Mouse (Mus musculus): ENCODE measurements at regions not wholly inside any gene's neighbourhood (a gene's known extent, or its start where the extent isn't known, plus 50 kb on each side); places are given as distances from the start of the nearest gene placed in this dataset.

DNA sequence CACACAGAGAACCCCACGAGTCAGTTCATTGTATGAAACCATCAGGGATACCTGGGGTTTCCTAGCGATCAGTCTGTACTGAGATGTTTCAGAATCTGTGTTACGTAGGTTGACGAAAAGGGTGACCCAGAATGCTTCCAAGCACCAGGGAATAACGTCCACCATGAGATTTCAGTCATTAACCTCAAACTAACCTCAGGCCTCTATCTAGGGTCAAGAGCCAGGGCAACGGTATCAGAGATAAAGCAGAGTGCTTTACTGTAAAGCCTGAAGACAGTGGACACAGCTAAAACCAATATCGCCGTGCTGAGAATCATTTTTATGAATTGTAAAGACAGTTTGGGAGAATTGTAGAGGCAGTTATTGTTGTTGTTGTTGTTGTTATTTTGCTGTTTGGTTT lies 52.9 kb upstream of the Errfi1 start:
- DNase-seq (ENCODE audit: low read depth, low spot score): no peak

DNA sequence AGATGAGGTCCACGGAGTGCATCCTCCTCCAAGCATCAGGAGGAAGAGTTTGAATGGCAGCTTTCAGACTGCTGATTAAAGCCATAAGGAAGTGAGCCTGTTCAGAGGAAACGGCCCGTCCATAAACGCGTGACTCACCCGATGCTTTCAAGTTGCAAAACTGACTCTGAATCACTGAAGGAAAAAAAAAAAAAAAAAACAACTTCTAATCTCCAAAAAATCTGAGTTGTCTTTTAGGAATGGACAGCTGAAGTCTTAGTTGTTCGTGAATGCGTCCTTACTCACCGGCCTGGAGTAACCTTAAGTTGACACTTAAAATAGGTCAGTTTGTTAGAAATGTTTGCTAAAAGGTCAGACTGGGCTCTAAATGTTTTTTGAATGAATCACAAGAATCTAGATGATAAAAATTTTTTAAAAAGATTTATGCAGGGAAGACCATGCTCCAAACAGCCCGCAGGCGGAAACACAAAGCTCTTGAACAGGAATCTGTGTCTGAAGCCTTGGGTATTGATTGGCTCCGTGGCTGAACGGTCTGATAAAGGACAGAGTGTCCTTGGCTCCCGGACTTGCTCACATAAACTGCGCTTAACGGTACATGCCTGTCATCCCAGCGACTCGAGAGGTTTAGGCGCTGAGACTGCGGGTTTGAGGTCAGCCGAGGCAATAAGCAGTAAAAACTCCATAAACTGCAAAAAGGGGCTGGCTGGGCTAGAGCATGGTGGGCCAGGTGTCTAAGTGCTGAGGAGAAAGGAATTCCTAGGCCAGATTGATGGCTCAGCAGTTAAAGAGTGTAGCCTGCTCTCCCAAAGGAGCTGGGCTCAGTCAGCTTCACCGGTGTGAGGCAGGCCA lies 53.9 kb upstream of the Errfi1 start:
- peak; percentile 32 for DNase-seq (ENCODE audit: low read depth, low spot score)

DNA sequence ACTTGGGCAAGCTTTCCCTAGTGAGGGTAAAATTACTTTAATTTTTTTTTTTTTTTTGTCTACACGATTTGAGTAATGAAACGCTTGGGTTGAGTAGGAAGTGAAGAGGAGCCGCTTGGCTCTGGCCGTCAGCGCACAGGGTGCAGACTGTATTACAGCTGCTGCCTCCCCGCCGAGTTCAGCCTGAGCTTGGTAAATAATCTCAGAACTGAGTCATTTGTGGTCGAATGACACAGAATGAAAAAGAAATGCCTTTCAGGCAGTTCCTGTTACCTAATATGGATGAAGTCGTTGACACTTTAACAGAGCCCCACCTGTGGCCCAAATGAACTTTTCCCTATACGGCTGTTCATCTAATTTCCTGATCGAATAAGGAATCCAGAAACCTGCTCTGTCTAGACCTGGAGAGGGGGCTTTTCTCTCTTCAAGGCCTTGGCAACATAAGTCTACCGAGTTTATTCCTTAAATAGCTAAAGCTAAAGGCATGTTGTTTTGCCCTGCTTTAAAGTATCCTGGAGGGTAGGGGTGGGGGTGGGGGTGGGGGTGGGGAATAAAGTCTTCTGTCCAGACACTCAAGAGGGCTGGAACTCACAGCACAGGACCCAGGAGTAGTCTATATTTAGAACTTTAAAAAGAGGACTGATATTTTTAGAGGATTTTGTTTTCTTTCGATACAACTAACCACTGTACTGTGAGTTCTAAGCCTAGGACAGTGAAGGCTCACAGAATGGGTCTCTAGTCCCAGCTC lies 54.8 kb upstream of the Errfi1 start:
- no peak for DNase-seq (ENCODE audit: low read depth, low spot score)

DNA sequence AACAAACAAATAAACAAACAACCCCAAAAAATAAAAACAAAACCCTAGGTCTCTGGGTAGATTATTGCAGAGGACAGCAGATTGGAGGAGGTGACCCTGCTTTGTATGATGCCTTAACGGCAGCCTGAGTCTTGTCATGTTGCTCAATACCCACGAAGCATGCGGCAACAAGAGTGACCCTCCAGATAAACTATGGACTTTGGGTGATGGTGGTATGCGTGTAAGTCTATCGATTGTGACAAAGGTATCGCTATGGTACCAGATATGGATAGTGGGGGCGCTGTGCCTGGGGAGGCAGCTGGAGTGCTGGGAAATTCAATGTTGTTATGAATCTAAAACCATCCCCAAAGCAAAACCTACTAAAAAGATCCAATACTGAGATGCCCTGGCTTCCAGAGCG lies 55.4 kb upstream of the Errfi1 start:
- no peak for DNase-seq (ENCODE audit: low read depth, low spot score)

DNA sequence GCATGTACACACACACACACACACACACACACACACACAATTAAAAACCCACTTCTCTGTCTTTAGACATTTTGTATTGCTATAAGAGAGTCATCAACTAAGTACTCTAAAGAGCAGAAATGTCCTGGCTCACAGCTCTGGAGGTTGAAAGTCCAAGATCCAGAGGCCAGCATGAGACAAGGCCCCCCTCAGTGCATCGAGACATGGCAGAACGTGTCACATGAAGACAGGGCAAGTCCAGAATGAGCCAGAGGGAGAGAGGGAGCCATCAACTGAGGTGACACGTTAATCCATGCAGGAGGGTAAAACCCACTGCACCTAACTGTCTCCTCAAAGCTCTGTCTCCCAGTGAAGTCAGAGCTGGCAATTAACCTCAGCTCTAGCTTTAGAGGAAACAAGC lies 56.7 kb upstream of the Errfi1 start:
- DNase-seq (ENCODE audit: low read depth, low spot score): no peak

DNA sequence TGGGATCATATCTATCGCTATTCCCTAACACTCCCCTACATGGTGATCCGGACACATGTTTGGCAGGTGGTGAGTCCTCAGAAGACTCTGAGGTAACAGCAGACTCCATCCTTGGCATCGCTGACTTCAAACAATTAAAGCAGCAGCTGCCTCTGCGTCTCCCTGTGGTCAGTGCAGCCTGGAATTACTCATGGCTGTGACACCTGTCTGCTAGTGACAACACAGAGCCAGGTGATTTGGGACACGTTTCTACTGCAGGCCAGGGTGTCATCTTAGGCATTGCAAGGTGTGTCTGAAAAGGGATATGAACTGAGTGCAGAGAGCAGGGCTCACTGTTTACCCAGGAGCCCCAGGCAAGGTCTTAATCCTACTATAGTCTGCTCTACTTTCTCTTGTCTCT lies 58.8 kb upstream of the Errfi1 start:
- no peak for DNase-seq (ENCODE audit: low read depth, low spot score)

DNA sequence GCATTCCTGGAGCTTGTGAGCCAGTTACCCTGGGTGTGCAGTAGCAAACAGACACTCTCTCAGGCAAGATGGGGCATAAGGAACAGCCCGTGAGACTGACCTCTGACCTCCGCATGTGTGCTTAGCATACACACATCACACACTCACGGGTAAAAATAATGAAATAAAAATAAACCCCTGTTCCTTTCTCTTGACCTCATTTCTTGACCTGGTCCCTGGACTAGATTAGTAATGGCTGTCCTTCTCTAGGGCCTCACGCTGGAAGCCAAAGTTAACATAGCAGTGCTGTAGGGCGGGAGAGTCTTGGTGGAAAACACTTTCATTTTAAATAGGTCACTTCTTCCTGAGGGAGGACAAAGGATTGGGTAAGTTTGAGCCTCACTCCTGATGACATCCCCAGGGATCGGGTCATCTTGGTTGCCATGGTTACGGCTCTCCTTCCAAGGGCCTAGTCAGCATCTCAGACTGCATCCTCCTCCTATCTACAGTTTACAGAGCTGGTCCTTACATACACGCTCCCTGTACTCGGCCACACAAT lies 59.4 kb upstream of the Errfi1 start:
- no peak for DNase-seq (ENCODE audit: low read depth, low spot score)

DNA sequence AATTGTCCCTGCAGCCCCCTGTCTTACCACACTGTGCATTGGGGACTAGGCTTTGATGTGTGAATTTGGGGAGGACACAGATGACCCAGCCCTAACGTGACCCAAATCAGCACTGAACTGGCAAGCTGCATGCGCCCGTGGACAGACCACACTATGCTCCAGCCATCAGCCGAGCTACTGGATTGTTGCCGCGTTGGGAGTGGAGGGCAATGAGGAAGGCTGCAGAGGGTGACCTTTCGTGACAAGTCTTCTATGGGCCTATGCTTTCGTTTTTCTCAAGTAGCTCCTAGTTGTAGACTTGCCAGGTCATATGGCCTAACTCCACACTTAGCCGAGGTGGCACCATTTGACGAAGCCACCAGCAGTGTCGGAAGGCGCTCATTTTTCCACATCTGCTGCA lies 60.6 kb upstream of the Errfi1 start:
- no peak for DNase-seq (ENCODE audit: low read depth, low spot score)

DNA sequence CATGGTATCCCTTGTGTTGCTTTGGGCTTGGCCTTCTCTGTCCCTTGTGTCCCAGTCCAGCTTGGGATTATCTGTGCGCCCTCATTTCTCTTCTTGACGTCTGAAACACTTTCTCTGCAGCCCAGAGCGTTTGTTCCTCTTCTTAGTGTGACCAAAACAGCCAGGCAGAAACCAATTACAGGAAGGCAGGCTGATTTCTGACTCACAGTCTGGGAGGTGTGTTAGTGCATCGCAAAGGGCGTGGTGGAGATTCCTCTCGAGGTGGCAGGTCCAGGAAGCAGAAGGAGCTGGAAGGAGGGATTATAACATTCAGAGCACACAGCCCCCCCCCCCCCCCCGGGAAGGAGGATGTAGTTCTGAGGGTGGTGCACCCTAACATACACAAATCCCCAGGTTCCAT lies 64.6 kb upstream of the Errfi1 start:
- DNase-seq (ENCODE audit: low read depth, low spot score): no peak

DNA sequence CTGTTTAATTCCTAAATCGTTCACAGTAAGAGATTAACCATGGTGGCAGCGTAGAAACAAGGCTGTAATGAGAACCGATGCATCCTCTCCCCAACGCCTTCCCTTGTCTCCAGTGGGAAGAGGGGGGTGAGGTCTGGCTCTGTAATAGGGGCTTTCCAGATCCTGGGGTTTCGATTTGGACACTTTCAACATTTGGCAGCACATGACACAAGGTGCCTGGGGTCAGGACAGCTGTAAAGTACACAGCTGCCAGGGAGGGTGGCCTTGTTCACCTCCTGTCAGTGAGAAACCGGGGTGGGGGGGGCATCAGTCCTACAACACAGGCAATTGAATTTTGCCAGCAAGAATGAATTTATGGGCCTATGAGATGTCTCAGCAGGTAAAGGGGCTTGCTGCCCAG lies 66.6 kb upstream of the Errfi1 start:
- DNase-seq (ENCODE audit: low read depth, low spot score): no peak

DNA sequence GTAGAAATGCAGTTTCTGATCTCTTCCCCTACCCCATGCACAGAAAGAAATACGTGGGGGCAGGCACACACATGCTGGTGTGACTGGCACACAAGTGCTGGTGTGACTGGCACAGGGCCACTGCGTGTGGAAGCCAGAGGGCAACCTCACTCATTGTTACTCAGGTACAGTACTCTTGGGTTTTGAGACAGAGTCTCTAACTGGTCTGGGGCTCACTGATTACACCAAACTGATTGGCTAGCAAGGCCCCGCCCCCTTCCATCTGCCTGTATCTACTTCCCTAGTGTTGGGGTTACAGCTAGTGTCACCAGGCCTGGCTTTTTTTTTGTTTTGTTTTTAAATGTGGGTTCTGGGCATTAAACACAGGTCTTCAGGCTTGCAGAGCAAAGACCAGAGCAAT lies 67.1 kb upstream of the Errfi1 start:
- DNase-seq (ENCODE audit: low read depth, low spot score): no peak

DNA sequence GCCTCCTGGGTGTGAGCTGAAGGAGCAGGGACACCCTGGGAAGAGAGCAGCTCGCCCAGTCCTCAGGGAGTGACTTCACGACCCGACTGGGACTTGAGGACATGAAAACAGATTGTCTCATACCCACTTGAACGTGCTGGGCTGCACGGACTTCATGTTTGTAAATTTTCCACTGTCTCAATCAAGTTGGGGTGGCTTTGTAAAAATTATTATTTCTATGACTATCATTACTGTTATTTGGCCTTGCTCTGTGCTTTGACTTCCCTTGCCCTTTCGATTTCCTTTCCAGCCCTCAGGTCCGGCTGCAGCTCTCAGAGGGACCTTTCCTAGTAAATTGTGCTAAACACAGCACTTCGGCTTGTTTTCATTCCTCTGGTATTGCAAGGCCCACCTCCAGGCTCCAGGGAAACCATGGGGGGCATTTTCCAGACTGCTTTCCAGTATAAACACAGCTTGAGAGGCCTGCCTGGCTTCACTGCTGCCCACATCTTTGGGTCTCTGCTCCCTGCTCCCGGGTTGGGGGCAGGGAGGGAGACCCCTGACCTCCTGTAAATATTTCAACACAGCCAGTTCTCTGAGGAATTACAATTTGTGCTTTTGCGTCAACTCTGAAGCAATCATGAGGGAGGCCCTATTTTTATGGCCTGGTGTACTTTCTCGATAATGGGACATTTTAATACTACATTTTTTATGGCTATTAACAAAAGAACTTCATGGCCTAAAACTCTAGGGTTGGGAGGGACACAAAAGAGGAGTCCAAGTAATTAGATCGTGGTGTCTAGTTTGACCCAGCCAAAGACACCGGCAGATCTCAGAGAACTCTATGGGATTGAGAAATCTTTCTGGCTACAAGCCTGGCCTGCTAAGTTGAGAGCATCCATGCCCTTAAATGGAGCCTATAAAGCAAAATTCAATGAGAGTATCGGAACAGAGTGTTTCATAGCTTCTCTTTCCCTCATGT lies 68.9 kb upstream of the Errfi1 start:
- no peak for DNase-seq (ENCODE audit: low read depth, low spot score)

DNA sequence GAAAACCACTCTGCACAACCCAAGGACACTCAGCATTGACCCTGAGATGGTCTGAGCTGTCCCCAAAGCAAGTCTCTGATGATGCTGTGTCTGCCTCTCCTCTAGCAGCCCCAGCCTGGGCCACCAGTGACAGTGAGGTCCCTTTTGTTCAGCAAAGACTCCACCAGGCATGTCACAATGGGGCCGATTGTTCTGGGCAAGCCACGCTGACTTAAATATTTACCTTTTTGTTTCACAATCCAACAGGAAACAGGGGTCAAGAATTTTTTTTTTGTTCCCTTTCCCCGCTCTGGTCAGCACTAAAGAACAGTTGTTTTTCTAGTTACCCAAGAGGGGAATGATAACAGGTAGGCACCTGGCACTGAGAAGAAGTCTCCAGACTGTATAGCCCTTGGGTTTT lies 72.4 kb upstream of the Errfi1 start:
- no peak for DNase-seq (ENCODE audit: low read depth, low spot score)

DNA sequence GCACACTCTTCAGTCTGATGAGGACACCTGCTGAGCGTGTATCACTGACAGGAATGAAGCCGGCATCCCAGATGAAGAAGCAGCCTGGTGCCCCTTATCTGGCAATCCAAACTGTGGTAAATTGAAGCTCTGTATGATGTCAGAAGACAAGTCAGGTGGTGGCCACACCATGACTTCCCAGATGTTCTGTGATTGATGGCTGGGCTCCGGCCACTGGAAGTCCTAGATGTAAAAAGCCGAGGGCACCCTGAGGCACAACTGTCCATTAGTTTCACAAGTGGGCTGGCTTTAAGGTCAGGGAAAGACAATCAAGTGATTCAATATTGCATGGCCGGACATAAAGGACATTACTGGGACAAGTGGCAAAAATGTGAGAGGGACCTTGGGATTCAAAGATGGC lies 74.4 kb upstream of the Errfi1 start:
- DNase-seq (ENCODE audit: low read depth, low spot score): no peak

DNA sequence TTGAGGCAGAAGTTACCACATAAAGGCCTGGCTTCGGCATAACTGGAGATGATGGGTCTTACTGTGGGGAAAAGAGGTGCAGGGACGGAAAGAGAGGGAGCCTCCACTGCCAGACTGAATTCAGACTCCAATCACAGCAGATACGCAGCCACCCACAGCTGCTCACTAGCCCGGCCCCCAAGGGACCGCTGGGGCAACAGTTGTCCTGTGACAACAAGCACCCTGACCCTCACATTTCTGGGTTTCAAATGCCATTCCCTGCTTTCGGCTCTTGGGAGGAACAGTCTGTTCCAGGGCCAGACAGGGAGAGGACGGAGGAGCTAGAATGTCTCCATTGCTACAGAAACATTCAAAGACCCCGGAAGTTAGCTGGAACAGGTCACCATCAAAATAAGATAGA lies 75.0 kb upstream of the Errfi1 start:
- DNase-seq (ENCODE audit: low read depth, low spot score): no peak

DNA sequence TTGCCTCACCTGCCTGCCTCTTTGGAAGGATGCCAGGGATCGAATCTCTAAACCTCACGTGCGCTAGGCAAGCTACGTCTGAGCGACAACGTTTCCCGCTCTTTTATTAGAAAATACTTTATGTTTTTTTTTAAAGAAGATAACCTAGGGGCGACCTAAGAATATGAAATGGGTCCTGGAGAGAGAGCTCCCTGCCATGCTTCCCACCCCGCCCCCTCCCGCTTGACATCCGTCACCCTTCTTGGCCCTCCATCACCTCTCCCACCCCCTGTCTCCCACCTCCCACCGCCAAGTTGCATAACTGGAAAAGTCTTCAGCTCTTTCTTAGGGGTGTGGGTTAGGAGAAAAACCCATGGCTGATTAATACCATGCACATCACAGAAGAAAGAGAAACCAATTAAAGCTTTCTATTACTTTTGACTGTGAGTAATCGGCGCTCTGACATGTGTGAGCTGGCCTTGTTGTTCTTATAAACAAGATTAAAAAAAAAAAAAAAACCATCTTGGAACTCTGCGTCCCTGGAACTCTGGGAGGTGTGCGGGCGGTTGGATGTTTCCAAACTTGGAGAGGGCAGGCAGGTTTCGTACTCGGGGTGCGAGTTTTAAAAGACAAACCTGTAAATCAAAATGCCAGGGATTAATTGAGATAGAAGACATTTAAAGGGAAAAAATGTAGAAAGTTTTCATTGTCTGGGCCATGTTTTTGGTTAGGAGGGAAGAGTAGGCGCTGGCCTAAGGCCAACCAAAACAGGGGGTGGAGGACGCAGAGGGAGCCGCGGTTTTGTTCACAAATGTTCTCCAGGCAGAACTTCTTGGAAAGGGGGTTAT lies 77.8 kb upstream of the Errfi1 start:
- no peak for DNase-seq (ENCODE audit: low read depth, low spot score)

DNA sequence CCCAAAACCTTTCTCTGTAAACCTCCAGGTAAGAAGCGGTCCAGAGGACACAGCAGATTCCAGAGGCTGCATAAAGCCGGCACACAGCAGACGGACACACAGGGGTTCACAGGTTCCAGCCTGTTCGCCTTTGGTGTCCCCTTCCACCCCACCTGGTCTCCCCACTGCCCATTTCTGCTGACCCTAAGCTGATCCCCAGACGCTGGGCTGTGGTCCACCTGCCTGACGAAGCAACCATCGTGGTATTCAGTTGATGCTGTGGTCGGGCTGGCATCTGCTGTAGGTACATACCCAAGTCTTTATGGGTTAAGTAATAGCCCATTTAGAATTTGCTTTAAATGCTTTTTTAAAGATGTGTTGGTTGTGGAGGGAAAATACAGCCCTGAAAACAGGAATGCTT lies 78.4 kb upstream of the Errfi1 start:
- no peak for DNase-seq (ENCODE audit: low read depth, low spot score)

DNA sequence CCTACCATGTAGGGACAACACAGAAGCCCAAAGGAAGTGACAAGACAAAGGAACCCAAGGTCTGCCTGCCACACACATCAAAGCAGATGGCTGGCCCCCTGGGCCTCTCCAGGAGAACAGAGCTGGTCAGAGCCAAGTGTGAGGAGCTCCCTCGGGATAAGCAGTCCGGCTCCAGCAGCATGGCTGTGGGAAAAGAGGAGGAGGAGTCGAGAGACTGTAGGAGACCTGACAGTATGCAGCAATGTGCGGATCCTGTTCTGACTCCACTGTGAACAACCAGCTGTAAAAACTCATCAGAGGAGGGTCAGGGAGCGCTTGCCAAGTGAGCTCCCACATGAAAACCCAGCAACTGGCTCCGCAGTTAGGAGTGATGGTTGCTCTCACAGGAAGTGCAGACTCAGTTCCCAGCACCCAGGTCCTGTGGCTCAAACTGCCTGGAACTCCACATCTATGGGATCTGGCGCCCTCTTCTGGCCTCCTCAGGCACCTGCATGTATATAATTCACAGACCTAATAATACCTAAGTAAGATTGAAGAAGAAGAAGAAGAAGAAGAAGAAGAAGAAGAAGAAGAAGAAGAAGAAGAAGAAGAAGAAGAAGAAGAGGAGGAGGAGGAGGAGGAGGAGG lies 79.3 kb upstream of the Errfi1 start:
- DNase-seq (ENCODE audit: low read depth, low spot score): peak; percentile 46

DNA sequence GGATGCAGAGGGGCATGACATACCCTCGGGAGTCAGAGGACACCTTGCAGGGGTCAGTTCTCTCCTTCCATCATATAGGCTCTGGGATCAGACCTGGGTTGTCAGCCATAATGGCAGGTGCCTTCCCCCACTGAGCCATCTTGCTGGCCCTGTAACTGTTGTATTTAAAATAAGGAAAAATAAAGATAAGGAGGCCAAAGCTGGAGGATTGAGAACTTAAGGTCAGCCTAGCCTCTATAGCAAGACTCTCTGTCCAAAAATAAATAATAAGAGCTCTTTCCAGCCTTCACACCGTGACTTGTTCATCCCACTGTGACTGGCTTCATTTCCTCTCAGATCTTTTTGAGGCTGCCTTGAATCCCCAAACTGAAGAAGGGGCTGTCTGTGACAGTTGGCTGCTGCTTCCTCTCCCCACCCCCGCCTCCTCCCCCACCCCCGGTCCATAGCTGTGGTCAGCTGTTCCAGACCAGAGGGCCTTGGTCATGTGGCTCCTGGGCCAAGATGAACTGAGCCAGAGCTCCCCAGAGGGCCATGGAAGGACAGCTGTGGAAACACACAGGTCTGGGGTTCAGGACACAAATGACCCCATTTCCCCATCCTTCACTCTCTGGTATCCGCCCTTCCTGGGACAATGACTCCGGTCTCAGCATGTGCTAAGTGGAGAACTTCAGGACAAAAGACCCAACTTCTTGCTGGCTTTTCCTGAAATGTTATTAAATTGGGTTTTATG lies 81.6 kb upstream of the Errfi1 start:
- DNase-seq (ENCODE audit: low read depth, low spot score): no peak

DNA sequence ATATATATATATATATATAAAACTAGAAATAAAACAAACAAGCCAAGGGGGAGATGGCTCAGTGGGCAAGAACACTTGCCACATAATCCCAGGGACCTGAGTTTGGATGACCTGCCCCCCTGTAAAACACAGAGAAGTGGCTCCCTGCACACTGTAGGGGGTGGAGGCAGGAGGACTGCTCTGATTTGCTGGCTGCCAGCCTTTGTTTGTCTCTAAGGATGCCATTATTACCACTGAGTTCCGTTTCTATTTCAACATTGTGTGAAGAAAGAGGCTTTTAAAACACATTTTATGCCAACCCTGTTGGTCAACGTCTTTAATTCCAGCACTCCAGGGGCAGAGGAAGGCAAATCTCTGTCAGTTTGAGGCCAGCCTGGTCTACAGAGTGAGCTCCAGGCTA lies 82.2 kb upstream of the Errfi1 start:
- DNase-seq (ENCODE audit: low read depth, low spot score): no peak

Measured in ZHBTc4 (cell line).